Mouse (Mus musculus) cortical plate, adult 2 months (tissue): ENCODE data around the gene 0610009B22Rik. TPM values are rescaled to one million over a fixed set of nuclear protein-coding genes. Genes with fewer than 3 reads are reported as not detected.
A peak's percentile ranks its signal among the peaks of the same experiment; 100 is the strongest.

Experiments
- H3K27ac ChIP-seq: fragments of 200-500 bp; 2 replicates; pipeline ENCODE4 v1.5.1; 2012; ENCODE audit warnings: low read length, control low read depth, inconsistent platforms; ENCODE audit not compliant: insufficient read depth
- H3K4me1 ChIP-seq: fragments of 200-500 bp; 2 replicates; pipeline ENCODE4 v1.6.1; 2011; ENCODE audit warnings: low read length; ENCODE audit not compliant: control insufficient read depth, insufficient read depth
- H3K4me3 ChIP-seq: fragments of 200-500 bp; 2 replicates; pipeline ENCODE4 v1.5.1; 2011; ENCODE audit warnings: mild to moderate bottlenecking, low read length, control low read depth; ENCODE audit not compliant: insufficient read depth
- CTCF ChIP-seq: fragments of 200-500 bp; IDR thresholded peaks from 2 replicates; pipeline ENCODE4 v1.5.1; 2011; ENCODE audit warnings: mild to moderate bottlenecking, control low read depth, low read length; ENCODE audit not compliant: insufficient read depth; ENCODE audit errors: extremely low read depth
- POLR2A ChIP-seq: fragments of 200-500 bp; IDR thresholded peaks from 2 replicates; pipeline ENCODE4 v1.6.1; 2011; ENCODE audit warnings: mild to moderate bottlenecking, low read length, control low read depth; ENCODE audit not compliant: insufficient read depth; ENCODE audit errors: extremely low read depth
- polyA plus RNA-seq: library from polyadenylated mRNA; depleted of rRNA; stranded (reverse); fragments of >200 nt; gene quantifications from 2 replicates; pipeline ENCODE4 v1.2.3, GENCODE M21; 2012; rRNA removed

The 0610009B22Rik gene
- polyA plus RNA-seq, 1 experiment = 41.1 TPM

DNA sequence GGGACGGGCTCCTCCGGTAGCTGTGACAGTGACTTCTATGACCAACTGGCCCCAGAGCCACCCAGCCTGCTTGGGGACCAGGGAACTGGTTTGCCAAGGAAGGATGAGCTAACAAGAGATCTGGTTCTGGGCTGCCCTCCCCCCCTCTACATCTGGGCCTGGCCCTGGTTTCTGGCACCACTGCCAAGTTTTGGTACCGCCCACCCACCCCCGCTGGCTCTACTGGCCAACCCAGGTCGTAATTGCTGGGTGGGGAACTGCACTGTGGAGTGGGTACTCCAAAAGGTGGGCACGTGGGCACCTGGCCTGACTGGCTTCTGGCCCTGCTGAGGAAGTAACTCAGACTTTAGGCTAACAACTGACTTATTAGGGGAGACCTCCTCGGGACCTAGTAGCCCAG is 47.9 kb downstream of the 0610009B22Rik start:
- Histone ChIP-seq H3K4me1 (0 out of 2 replicates have a peak, but pooled peaks cover 1% of the 10 kb centered on the region), H3K4me3 (no peak overlapping the region), H3K27ac (no peak overlapping the region)
- TF ChIP-seq POLR2A (no peak), CTCF (no peak)

DNA sequence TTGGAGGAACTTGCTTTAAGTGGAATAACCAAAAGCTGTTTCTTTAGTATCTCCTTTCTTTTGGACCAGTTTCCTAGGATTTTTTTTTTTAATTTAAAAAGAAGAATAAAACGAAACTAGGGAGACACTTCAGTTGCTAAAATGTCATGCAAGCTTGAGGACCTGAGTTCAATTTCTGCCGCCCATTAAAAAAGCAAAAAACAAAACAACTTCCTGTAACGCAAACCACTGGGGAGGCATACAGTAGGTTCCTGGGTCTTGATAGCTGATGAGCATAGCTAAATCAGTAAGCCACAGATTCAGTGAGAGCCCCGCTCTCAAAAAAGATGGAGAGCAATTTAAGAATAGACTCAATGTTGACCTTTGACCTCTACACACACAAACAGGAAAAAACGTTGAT is 50.2 kb downstream of the 0610009B22Rik start:
- TF ChIP-seq POLR2A = no peak
- TF ChIP-seq CTCF = no peak
- Histone ChIP-seq H3K4me3 (no peak overlapping the region), H3K27ac (no peak overlapping the region), H3K4me1 (0 out of 2 replicates have a peak, but pooled peaks cover 1% of the 10 kb centered on the region)

DNA sequence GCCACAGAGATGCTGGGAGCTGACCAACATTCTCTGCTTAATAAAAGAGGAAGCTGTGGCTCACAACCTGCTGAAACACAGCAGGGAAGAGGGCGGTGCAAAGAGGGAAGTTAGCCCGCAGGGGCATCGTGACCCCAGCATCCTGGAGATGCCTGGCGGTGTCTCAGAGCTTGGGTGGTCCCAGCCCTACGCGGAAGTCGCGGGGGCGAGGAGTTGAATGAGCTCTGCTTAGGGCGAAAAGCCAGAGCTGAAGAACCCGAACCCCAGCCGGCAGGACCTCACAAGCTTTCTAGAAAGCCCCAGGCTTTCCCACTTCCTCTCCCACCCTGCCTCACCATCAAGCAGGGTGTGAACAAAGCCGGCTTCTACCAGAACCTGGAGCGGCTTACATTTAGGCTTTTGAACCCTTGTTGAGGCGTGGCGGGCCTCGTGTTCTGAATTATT is 50.7 kb downstream of the 0610009B22Rik start:
- Histone ChIP-seq H3K27ac (peak overlapping the region; percentile 32; the same call in 1 of the 2 replicates), H3K4me3 (no peak overlapping the region), H3K4me1 (0 out of 2 replicates have a peak, but pooled peaks cover 1% of the 10 kb centered on the region)
- TF ChIP-seq POLR2A = no peak
- TF ChIP-seq CTCF = no peak

DNA sequence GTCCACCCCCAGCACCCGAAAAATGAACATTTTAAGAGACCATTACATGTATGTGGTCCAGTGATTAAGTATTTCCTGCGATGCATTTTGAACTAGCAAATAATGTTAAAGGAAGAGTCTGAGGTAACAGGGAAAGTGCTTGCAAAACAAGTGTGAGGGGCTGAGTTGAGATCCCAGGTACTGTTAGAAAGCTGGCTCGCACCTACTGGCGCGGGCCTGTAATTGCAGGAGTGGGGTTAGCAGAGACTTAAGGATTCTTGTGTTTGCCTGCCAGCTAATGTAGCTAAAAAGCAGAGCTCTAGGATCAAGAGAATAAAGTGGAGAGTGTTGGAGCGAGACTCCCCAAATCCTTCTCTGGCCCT is 52.4 kb downstream of the 0610009B22Rik start:
- TF ChIP-seq CTCF = peak; percentile 59
- TF ChIP-seq POLR2A = no peak
- H3K4me1 ChIP-seq = peaks cover 3% of the 10 kb centered on the region; the same call in 1 of the 2 replicates

DNA sequence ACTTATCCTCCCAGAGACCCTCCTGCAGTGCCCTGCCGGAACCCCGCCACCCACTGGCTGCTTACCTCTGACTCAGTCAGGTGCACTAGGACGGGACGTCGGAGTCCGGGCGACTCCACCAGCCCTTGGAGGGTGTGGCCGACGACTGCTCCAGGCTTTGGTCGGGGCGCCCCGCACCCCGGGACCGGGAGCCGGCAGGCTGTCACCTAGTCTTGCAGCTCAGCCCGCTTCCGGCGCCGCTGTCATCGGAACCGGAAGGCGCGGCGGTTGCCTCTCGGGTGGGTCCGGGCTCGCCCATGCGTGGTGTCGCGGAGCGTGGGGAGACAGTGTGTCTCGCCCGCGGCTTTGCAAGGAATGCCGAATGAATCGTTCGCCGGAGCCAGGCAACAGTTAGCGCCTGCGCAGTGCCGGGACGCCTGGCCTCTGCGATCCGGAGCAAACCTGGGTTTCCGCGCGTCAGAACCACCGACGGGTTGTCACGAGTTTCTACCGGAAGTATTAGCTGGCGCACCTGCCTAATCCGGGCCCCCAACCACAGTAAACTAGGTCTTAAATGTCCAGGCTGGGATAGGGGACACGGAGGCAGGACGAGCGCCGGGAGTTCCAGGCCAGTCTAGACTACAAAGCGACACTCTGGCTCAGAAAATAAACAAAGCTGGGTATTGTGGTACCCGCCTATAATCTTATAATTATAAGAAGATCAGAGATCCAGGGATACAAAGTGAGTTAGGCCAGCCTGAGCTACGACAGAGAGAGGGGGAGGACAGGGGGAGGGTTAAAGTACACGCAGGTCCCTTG is 53.0 kb downstream of the 0610009B22Rik start, which contains the start of gene Rmnd5b:
Gene Rmnd5b (minus strand): TSS at position 372 of the 798 bp plus-strand sequence.
- TF ChIP-seq POLR2A (peak; percentile 87), CTCF (no peak)
- Histone ChIP-seq H3K4me1 (peaks cover 7% of the 10 kb centered on the region), H3K4me3 (peak within 1 kb of the TSS; percentile 72), H3K27ac (peak within 1 kb of the TSS; percentile 68)

More for the DNA sequence above, 52.4 kb downstream of the 0610009B22Rik start:
- H3K4me3 ChIP-seq = peak overlapping the region; percentile 72
- peak overlapping the region; percentile 68 for H3K27ac ChIP-seq

Other genes starting within 250 kb of the 0610009B22Rik start
- gene Phykpl, start 104.1 kb downstream of the 0610009B22Rik start, polyA plus RNA-seq = 9.7 and 10.5 TPM in 2 replicates
- gene Hnrnpab, start 82.0 kb downstream of the 0610009B22Rik start, polyA plus RNA-seq = 98.4 and 100 TPM in 2 replicates
- gene Nhp2, start 69.1 kb downstream of the 0610009B22Rik start, polyA plus RNA-seq = 73.0 and 78.5 TPM in 2 replicates
- gene Rmnd5b, start 53.0 kb downstream of the 0610009B22Rik start, polyA plus RNA-seq = 80.3 and 81.2 TPM in 2 replicates
- gene N4bp3, start 38.0 kb downstream of the 0610009B22Rik start, polyA plus RNA-seq = 9.1 and 10.2 TPM in 2 replicates
- 5.3 and 6.0 TPM in 2 replicates for gene D930048N14Rik, start 37.9 kb downstream of the 0610009B22Rik start, polyA plus RNA-seq
- gene Sec24a, start 74.8 kb upstream of the 0610009B22Rik start, polyA plus RNA-seq = 9.3 and 9.4 TPM in 2 replicates
- 97.2 and 100 TPM in 2 replicates for gene Sar1b, start 74.8 kb upstream of the 0610009B22Rik start, polyA plus RNA-seq
- 24.2 and 24.5 TPM in 2 replicates for gene Jade2, start 168.8 kb upstream of the 0610009B22Rik start, polyA plus RNA-seq